Mouse (Mus musculus) gastrocnemius, postnatal 14 days (tissue): Measurements from ENCODE around the gene Adipoq. TPM values are rescaled to one million over a fixed set of nuclear protein-coding genes. Genes with fewer than 3 reads are reported as not detected.

Experiments
- DNase-seq: peaks from one replicate; pipeline ENCODE4 v3.0.0; 2021; ENCODE audit warnings: mixed read lengths
- intact Hi-C: fragments of 180-260 bp; cut with DNase I; formaldehyde crosslinking; loops from one replicate; pipeline ENCODE4 v1.15.1; 2025; ENCODE audit warnings: low total_unique reads
- total RNA-seq, 2 experiments: library from RNA; stranded (reverse); gene quantifications; 2 replicates each; pipeline ENCODE4 v1.2.3; 2021

Adipoq gene
- total RNA-seq, 2 experiments from 2014 or later = 0.93 to 3.9 TPM

- intact Hi-C loops = no loop called here
Measured at GRCm38 (mm10) chr16:23113903-23114302, 32.4 kb upstream of the Adipoq start.

GRCm38 (mm10) chr16:23114339-23115171, 31.8 kb upstream of the Adipoq start:
- intact Hi-C loops = no loop called here
- no peak for DNase-seq

More at GRCm38 (mm10) chr16:23113903-23114302, 32.4 kb upstream of the Adipoq start:
- DNase-seq = no peak

- DNase-seq = no peak
- intact Hi-C loops = no loop called here
Measured at GRCm38 (mm10) chr16:23115486-23115885, 30.9 kb upstream of the Adipoq start.

GRCm38 (mm10) chr16:23117173-23117572, 29.2 kb upstream of the Adipoq start:
- intact Hi-C loops = no loop called here
- no peak for DNase-seq

- DNase-seq = no peak
- intact Hi-C loops = no loop called here
Measured at GRCm38 (mm10) chr16:23122446-23122845, 23.9 kb upstream of the Adipoq start.

- DNase-seq = no peak
- intact Hi-C loops = no loop called here
Measured at GRCm38 (mm10) chr16:23123104-23123503, 23.2 kb upstream of the Adipoq start.

GRCm38 (mm10) chr16:23124398-23124797, 21.9 kb upstream of the Adipoq start:
- intact Hi-C loops = no loop called here
- no peak for DNase-seq

GRCm38 (mm10) chr16:23127311-23127672, 19.0 kb upstream of the Adipoq start:
- intact Hi-C loops = no loop called here
- no peak for DNase-seq

GRCm38 (mm10) chr16:23127673-23128375, 18.5 kb upstream of the Adipoq start, which contains the start of gene Rfc4:
Gene Rfc4 (minus strand): TSS chr16:23127737.
- intact Hi-C loops = loop anchor here (2.0 kb wide), 1 partner anchor 25 kb away; no protein-coding TSS in a partner anchor
- DNase-seq = peak; percentile 92

GRCm38 (mm10) chr16:23130303-23130702, 16.0 kb upstream of the Adipoq start:
- intact Hi-C loops = no loop called here
- no peak for DNase-seq

- intact Hi-C loops = no loop called here
Measured at GRCm38 (mm10) chr16:23132336-23132735, 14.0 kb upstream of the Adipoq start.

GRCm38 (mm10) chr16:23135421-23136149, 10.8 kb upstream of the Adipoq start:
- no peak for DNase-seq
- intact Hi-C loops = loop anchor here (2.0 to 5.0 kb wide), 2 partner anchors 47 to 258 kb away; no protein-coding TSS in a partner anchor

More at GRCm38 (mm10) chr16:23132336-23132735, 14.0 kb upstream of the Adipoq start:
- DNase-seq = no peak

- no peak for DNase-seq
- intact Hi-C loops = loop anchor here (5.0 kb wide), 1 partner anchor 259 kb away; no protein-coding TSS in a partner anchor
Measured at GRCm38 (mm10) chr16:23136406-23136970, 9.8 kb upstream of the Adipoq start.

GRCm38 (mm10) chr16:23140911-23141310, 5.4 kb upstream of the Adipoq start:
- intact Hi-C loops = no loop called here

GRCm38 (mm10) chr16:23144326-23144725, 2.0 kb upstream of the Adipoq start:
- intact Hi-C loops = no loop called here
- no peak for DNase-seq

More at GRCm38 (mm10) chr16:23140911-23141310, 5.4 kb upstream of the Adipoq start:
- no peak for DNase-seq

GRCm38 (mm10) chr16:23145211-23145610, 1.1 kb upstream of the Adipoq start:
- no peak for DNase-seq
- intact Hi-C loops = loop anchor here (5.0 kb wide), 1 partner anchor 257 kb away; no protein-coding TSS in a partner anchor

- intact Hi-C loops = loop anchor here (5.0 kb wide), 1 partner anchor 253 kb away; no protein-coding TSS in a partner anchor
Measured at GRCm38 (mm10) chr16:23148936-23149335, 2.6 kb downstream of the Adipoq start.

GRCm38 (mm10) chr16:23149396-23149795, 3.1 kb downstream of the Adipoq start:
- intact Hi-C loops = loop anchor here (5.0 kb wide), 1 partner anchor 253 kb away; no protein-coding TSS in a partner anchor
- no peak for DNase-seq

More at GRCm38 (mm10) chr16:23148936-23149335, 2.6 kb downstream of the Adipoq start:
- DNase-seq = no peak

GRCm38 (mm10) chr16:23151423-23151822, 5.1 kb downstream of the Adipoq start:
- DNase-seq = peak; percentile 9

More at GRCm38 (mm10) chr16:23151423-23151822, 5.1 kb downstream of the Adipoq start:
- intact Hi-C loops = no loop called here
